ENCODE assay signal across 14 mouse cellular contexts in the genomic region with DNA sequence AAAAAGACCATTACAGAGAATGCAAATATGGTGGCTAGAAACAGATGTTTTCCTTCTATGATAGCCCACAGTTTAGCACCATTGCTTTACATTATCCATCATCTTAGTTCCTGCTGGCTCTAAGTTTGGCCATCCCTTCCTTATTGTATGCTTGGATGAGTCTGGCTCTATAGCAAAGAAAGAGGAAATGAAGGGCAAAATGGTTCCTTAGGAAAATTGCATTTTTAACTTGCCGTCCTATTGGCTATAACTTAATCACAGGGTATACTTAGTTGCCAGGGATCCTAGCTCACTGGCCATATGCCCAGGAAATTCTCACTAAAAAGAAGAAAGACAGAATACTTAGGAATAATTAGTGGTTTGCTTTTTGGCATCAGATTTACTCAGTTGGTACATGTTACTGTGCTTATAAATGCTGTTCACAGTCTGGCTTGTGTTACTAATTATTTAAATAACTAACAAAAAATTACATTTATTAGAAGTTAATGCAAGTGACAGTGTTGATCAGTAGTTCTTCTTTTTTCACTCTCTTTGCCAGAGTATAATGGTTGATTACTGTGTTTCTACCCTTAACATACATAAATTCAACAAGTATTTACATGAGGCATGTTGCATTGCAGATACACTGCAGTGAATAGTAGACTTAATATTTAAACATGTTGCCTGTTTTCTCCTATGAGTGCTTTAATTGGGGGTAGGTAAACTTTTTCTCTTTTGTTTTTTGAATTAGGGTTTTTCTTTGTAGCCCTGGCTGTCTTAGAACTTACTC. TPM values are rescaled to one million over a fixed set of nuclear protein-coding genes. Genes with fewer than 3 reads are reported as not detected.
DNase-seq lines count a peak whose midpoint lies in the region; ATAC-seq and TF ChIP-seq lines count a peak whose summit lies in the region.
"Had no signal": no experiment of that assay in that cellular context is flagged by ENCODE, and none has a peak within 500 bp of the region (broad histone marks: within the 10 kb centered on the region; RNA-seq: fewer than 3 reads in every experiment).

No protein-coding gene starts in this region.

- H3K9me3 ChIP-seq in hindbrain, embryonic 14.5 days (ENCODE audit: control insufficient read depth, low read length) = no peaks in the 10 kb centered on the region
- H3K9me3 ChIP-seq in hindbrain, embryonic 12.5 days (replicated peaks) = no peaks in the 10 kb centered on the region
- H3K9me3 ChIP-seq in midbrain, postnatal 0 days (ENCODE audit: low read length) = no peaks in the 10 kb centered on the region
- no peaks in the 10 kb centered on the region for H3K9me3 ChIP-seq in midbrain, embryonic 10.5 days (replicated peaks)

- peak; percentile 57 for DNase-seq in hindbrain, embryonic 14.5 days (ENCODE audit: low spot score)
- DNase-seq in midbrain, postnatal 0 days (ENCODE audit: low spot score) = peak; percentile 76
- no peak for DNase-seq in midbrain, embryonic 10.5 days (ENCODE audit: low spot score)
- peak; percentile 30 for DNase-seq in fibroblast of lung, adult 2 months (ENCODE audit: low read depth)
- DNase-seq in left cerebral cortex, postnatal 25 days (ENCODE audit: low spot score in 2 of 2) = peak; percentile 30 to 74
- no peak for DNase-seq in kidney, adult 2 months
- DNase-seq in embryo, embryonic 11 days = no peak
- DNase-seq: cerebellum, postnatal 36 days; gastrocnemius, postnatal 36 days; heart, postnatal 10 days; kidney, adult 8-10 months; thymus, postnatal 25 days had no signal

- H3K27me3 ChIP-seq in hindbrain, embryonic 14.5 days (ENCODE audit: control insufficient read depth, insufficient read depth, low read length) = no peaks in the 10 kb centered on the region
- no peaks in the 10 kb centered on the region for H3K27me3 ChIP-seq in hindbrain, embryonic 12.5 days
- H3K27me3 ChIP-seq in midbrain, postnatal 0 days (ENCODE audit: insufficient read depth, low read length) = no peaks in the 10 kb centered on the region
- no peaks in the 10 kb centered on the region for H3K27me3 ChIP-seq in midbrain, embryonic 10.5 days (ENCODE audit: low read depth, poor library complexity, severe bottlenecking)
- H3K27me3 ChIP-seq in kidney, adult 2 months (replicated peaks; ENCODE audit: control insufficient read depth, insufficient read depth, low read length) = no peaks in the 10 kb centered on the region

- H3K4me2 ChIP-seq in hindbrain, embryonic 14.5 days (replicated peaks) = no peak overlapping the region
- no peak overlapping the region for H3K4me2 ChIP-seq in hindbrain, embryonic 12.5 days (replicated peaks)
- H3K4me2 ChIP-seq in midbrain, postnatal 0 days (ENCODE audit: low read depth, low read length, poor library complexity, severe bottlenecking) = no peak overlapping the region

- intact Hi-C loops in left cerebral cortex, postnatal 25 days (cut with DNase I) = no loop called here

- no peak for TF ChIP-seq CTCF in midbrain, postnatal 0 days (IDR thresholded peaks at IDR 0.05)
- TF ChIP-seq CTCF in kidney, adult 2 months (conservative IDR thresholded peaks at IDR 0.05; ENCODE audit: insufficient read depth, insufficient read length, low read depth, low read length) = no peak

- WGBS in hindbrain, embryonic 14.5 days = 82% methylated on average over 1 of the region's 1 CpGs
- 97% methylated on average over 1 of the region's 1 CpGs for WGBS in hindbrain, embryonic 12.5 days
- 66% methylated on average over 1 of the region's 1 CpGs for WGBS in midbrain, postnatal 0 days
- WGBS in midbrain, embryonic 10.5 days = 100% methylated on average over 1 of the region's 1 CpGs
- 65% methylated on average over 1 of the region's 1 CpGs for WGBS in kidney, adult 2 months

- peak; percentile 53; the same call in 1 of the 2 replicates for ATAC-seq in hindbrain, embryonic 14.5 days (ENCODE audit: low FRiP score)
- no peak for ATAC-seq in hindbrain, embryonic 12.5 days (ENCODE audit: low FRiP score)
- no peak for ATAC-seq in midbrain, postnatal 0 days (ENCODE audit: low FRiP score)
- ATAC-seq: CD4-positive, CD25-positive, alpha-beta regulatory T cell, adult 4 months had no signal

- H3K27ac ChIP-seq in hindbrain, embryonic 14.5 days = 0 out of 2 replicates have a peak overlapping the region, but pooled peaks have one; percentile 7
- no peak overlapping the region for H3K27ac ChIP-seq in hindbrain, embryonic 12.5 days
- H3K27ac ChIP-seq in midbrain, postnatal 0 days (ENCODE audit: low read depth, low read length) = no peak overlapping the region
- no peak overlapping the region for H3K27ac ChIP-seq in midbrain, embryonic 10.5 days (replicated peaks)
- H3K27ac ChIP-seq in kidney, adult 2 months (ENCODE audit: insufficient read depth, low read depth, low read length) = no peak overlapping the region

- H3K4me1 ChIP-seq in hindbrain, embryonic 14.5 days (replicated peaks; ENCODE audit: control insufficient read depth, insufficient read depth, low read length) = 0 out of 2 replicates have a peak, but pooled peaks cover 3% of the 10 kb centered on the region
- H3K4me1 ChIP-seq in hindbrain, embryonic 12.5 days = no peaks in the 10 kb centered on the region
- H3K4me1 ChIP-seq in midbrain, postnatal 0 days (ENCODE audit: insufficient read depth, low read length) = no peaks in the 10 kb centered on the region
- H3K4me1 ChIP-seq in midbrain, embryonic 10.5 days = no peaks in the 10 kb centered on the region
- no peaks in the 10 kb centered on the region for H3K4me1 ChIP-seq in kidney, adult 2 months (ENCODE audit: control insufficient read depth, insufficient read depth, low read length)

- TF ChIP-seq POLR2A in kidney, adult 2 months (IDR thresholded peaks at IDR 0.05; ENCODE audit: low read depth, low read length) = no peak

- no peak overlapping the region for H3K9ac ChIP-seq in hindbrain, embryonic 14.5 days
- H3K9ac ChIP-seq in hindbrain, embryonic 12.5 days = no peak overlapping the region
- H3K9ac ChIP-seq in midbrain, postnatal 0 days (replicated peaks; ENCODE audit: low read length, poor library complexity, severe bottlenecking) = no peak overlapping the region

- no peak overlapping the region for H3K4me3 ChIP-seq in hindbrain, embryonic 14.5 days (replicated peaks; ENCODE audit: low read length)
- no peak overlapping the region for H3K4me3 ChIP-seq in hindbrain, embryonic 12.5 days
- no peak overlapping the region for H3K4me3 ChIP-seq in midbrain, postnatal 0 days (ENCODE audit: low read depth, low read length)
- no peak overlapping the region for H3K4me3 ChIP-seq in midbrain, embryonic 10.5 days
- H3K4me3 ChIP-seq in kidney, adult 2 months (ENCODE audit: insufficient read depth, low read depth, low read length) = no peak overlapping the region

- no peaks in the 10 kb centered on the region for H3K36me3 ChIP-seq in hindbrain, embryonic 14.5 days (replicated peaks; ENCODE audit: control insufficient read depth, insufficient read depth)
- no peaks in the 10 kb centered on the region for H3K36me3 ChIP-seq in hindbrain, embryonic 12.5 days
- no peaks in the 10 kb centered on the region for H3K36me3 ChIP-seq in midbrain, postnatal 0 days (ENCODE audit: insufficient read depth, low read length)
- H3K36me3 ChIP-seq in midbrain, embryonic 10.5 days = peaks cover 14% of the 10 kb centered on the region; the same call in 1 of the 2 replicates
- no peaks in the 10 kb centered on the region for H3K36me3 ChIP-seq in kidney, adult 2 months (ENCODE audit: control insufficient read depth, insufficient read depth, low read length)

RNA-seq across cellular contexts. Expression of a gene that starts 22.9 kb away (rescaled TPM):
- polyA plus RNA-seq in hindbrain, embryonic 14.5 days (2014; fragmentation: Nextera tagmentation; extraction: Ambion mirVana) = 33.8 and 36.9 TPM in 2 replicates
- polyA plus RNA-seq in hindbrain, embryonic 12.5 days (2016; fragmentation: Nextera tagmentation; extraction: Ambion mirVana) = 48.9 and 49.9 TPM in 2 replicates
- 24.3 and 31.6 TPM in 2 replicates for total RNA-seq in midbrain, postnatal 0 days (2014; rRNA removed)
- 14.9 and 15.9 TPM in 2 replicates for polyA plus RNA-seq in midbrain, postnatal 0 days (2015; fragmentation: Nextera tagmentation; extraction: Ambion mirVana)
- 36.1 and 41.4 TPM in 2 replicates for polyA plus RNA-seq in midbrain, embryonic 10.5 days (2016; fragmentation: Nextera tagmentation; extraction: Ambion mirVana)
- 10 to 100 TPM; 46.7 to 50.6 TPM for total RNA-seq in left cerebral cortex, postnatal 25 days (2021)
- 4.7 TPM in 2 replicates for polyA plus RNA-seq in kidney, adult 2 months (2012; rRNA removed)

RNA-seq across cellular contexts. Expression of a gene that starts 31.1 kb away (rescaled TPM):
- 24.6 and 25.0 TPM in 2 replicates for polyA plus RNA-seq in hindbrain, embryonic 14.5 days (2014; fragmentation: Nextera tagmentation; extraction: Ambion mirVana)
- 23.8 and 27.6 TPM in 2 replicates for polyA plus RNA-seq in hindbrain, embryonic 12.5 days (2016; fragmentation: Nextera tagmentation; extraction: Ambion mirVana)
- total RNA-seq in midbrain, postnatal 0 days (2014; rRNA removed) = 35.5 and 38.4 TPM in 2 replicates
- polyA plus RNA-seq in midbrain, postnatal 0 days (2015; fragmentation: Nextera tagmentation; extraction: Ambion mirVana) = 18.6 and 21.7 TPM in 2 replicates
- polyA plus RNA-seq in midbrain, embryonic 10.5 days (2016; fragmentation: Nextera tagmentation; extraction: Ambion mirVana) = 14.5 and 15.9 TPM in 2 replicates
- total RNA-seq in left cerebral cortex, postnatal 25 days (2021) = 10 to 100 TPM; 21.9 to 22.9 TPM
- polyA plus RNA-seq in kidney, adult 2 months (2012; rRNA removed) = 2.4 and 2.5 TPM in 2 replicates

Comparison
In these comparisons a context has a peak if more than half of its experiments do, and no peak if none do; other contexts are left out.
1. DNase-seq: peak in hindbrain, embryonic 14.5 days (single experiment), midbrain, postnatal 0 days (single experiment), fibroblast of lung, adult 2 months (single experiment) and left cerebral cortex, postnatal 25 days (2 of 2); none in midbrain, embryonic 10.5 days (single experiment), kidney, adult 2 months (single experiment) and embryo, embryonic 11 days (single experiment).